Mouse (Mus musculus): ENCODE results near the gene Fosl2. TPM values are rescaled to one million over a fixed set of nuclear protein-coding genes. Genes with fewer than 3 reads are reported as not detected.

Gene Fosl2
- polyA plus RNA-seq (2012; rRNA removed) (0.60 and 0.73 TPM in 2 replicates), polyA plus RNA-seq (2014; fragmentation: Nextera tagmentation; extraction: Ambion mirVana) (0.37 and 0.44 TPM in 2 replicates)

DNA sequence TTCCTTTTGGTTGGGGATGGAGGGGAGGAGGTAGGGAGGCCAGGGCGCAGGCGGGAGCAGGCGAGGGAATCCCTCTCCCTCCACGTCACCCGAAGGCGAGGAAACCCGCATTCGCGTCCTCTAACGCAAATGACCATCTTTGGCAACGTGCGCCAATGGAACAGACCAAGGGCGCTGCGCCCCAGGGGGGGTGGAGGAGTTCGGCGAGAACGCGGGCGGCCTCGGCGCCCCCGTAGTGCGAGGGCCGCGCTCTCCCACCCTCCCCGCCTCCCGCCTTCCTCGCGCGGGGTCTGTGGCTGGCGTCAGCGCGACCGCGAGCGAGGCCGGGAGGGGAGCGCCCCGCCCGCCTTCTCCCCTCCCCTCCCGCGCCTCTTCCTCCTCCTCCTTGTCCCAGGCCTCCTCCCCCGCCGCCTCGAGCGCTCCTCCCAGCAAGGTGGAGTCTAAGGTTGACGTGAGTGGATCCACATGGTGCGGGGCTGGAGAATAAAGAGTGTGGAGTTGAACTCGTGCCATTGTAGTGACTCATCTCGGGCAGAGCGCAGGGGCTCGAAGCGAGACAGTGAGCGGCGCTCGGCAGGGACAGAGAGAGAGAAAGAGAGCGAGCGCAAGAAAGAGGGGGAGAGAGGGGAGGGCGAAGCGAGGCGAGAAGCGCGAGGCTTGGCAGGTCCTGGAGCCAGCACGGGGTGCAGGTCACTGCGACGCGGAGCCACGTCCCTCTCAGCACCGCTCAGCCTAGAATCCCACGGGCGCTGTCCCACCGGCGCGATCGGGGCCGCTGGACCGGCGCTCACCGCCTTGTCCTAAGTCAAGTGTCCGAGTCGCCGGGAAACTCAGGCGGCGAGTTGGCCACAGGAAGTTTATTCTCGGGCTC, at the start of gene Fosl2:
Gene Fosl2 (plus strand): TSS at position 466 of the 871 bp plus-strand sequence.
- ATAC-seq (ENCODE audit: insufficient read depth), result peak; percentile 76
- peak within 1 kb of the TSS; percentile 57 for H3K4me2 ChIP-seq (ENCODE audit: low read depth)

DNA sequence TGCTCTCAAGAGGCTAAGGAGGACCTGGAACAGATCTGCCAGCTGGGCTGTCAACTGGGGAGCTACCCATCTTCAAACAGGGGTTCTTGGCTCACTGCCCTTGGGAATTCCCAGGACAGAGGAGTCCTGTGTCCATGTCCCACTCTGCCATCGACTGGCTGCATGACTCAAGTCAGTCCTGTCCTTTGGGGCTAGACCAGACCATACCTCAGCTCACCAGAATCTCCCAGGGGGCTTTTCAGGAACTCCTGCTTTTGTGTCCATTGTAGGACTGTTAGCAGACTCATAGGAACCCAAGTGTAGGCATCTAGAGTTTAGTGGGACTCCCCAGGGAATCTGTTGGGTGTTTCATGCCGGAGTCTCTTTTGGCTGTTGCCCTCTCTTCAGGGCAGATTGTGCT, 49.6 kb upstream of the Fosl2 start:
- Histone ChIP-seq H3K4me3 (ENCODE audit: insufficient read depth in 1 of 2, low read depth in 2 of 2, low read length in 2 of 2) (no peak overlapping the region), H3K9ac (replicated peaks) (no peak overlapping the region), H3K27me3 (ENCODE audit: control insufficient read depth, insufficient read depth, low read length) (no peaks in the 10 kb centered on the region), H3K4me2 (ENCODE audit: low read depth) (no peak overlapping the region), H3K9me3 (ENCODE audit: control insufficient read depth, low read length) (no peaks in the 10 kb centered on the region), H3K4me1 (replicated peaks; ENCODE audit: control insufficient read depth in 2 of 2, insufficient read depth in 2 of 2, low read length in 1 of 2) (peaks cover 0 to 1% of the 10 kb centered on the region in 2 experiments; a peak in 1 of 4 replicates), H3K36me3 (replicated peaks; ENCODE audit: control insufficient read depth, insufficient read depth, low read depth) (no peaks in the 10 kb centered on the region), H3K27ac (no peak overlapping the region)
- ATAC-seq (ENCODE audit: insufficient read depth), result no peak
- no peak for DNase-seq (ENCODE audit: low read depth in 3 of 3, low spot score in 3 of 3)
- 66% methylated on average over 2 of the region's 2 CpGs for WGBS (ENCODE audit: insufficient replicate concordance)
- TF ChIP-seq CTCF (IDR thresholded peaks at IDR 0.05; ENCODE audit: low read depth), result no peak
- TF ChIP-seq EP300 (IDR thresholded peaks at IDR 0.05; ENCODE audit: low read depth), result no peak

More for the DNA sequence above, at the start of gene Fosl2:
- DNase-seq (ENCODE audit: low read depth in 3 of 3, low spot score in 3 of 3), result peak; percentile 47 to 68 (median 48)
- 0 out of 4 replicates have a peak, but pooled peaks cover 0 to 3% of the 10 kb centered on the region in 2 experiments for H3K4me1 ChIP-seq (replicated peaks; ENCODE audit: control insufficient read depth in 2 of 2, insufficient read depth in 2 of 2, low read length in 1 of 2)
- no peaks in the 10 kb centered on the region for H3K9me3 ChIP-seq (ENCODE audit: control insufficient read depth, low read length)
- H3K36me3 ChIP-seq (replicated peaks; ENCODE audit: control insufficient read depth, insufficient read depth, low read depth), result no peaks in the 10 kb centered on the region
- no peak within 1 kb of the TSS; the same call in 1 of the 2 replicates for H3K27ac ChIP-seq
- TF ChIP-seq EP300 (IDR thresholded peaks at IDR 0.05; ENCODE audit: low read depth) (no peak), CTCF (IDR thresholded peaks at IDR 0.05; ENCODE audit: low read depth) (no peak)
- H3K27me3 ChIP-seq (ENCODE audit: control insufficient read depth, insufficient read depth, low read length), result peaks cover 67% of the 10 kb centered on the region
- peak within 1 kb of the TSS; percentile 36 for H3K9ac ChIP-seq (replicated peaks)
- H3K4me3 ChIP-seq (ENCODE audit: insufficient read depth in 1 of 2, low read depth in 2 of 2, low read length in 2 of 2), result peak within 1 kb of the TSS; percentile 43 to 62
- under 1% methylated on average over 83 of the region's 85 CpGs for WGBS (ENCODE audit: insufficient replicate concordance)

DNA sequence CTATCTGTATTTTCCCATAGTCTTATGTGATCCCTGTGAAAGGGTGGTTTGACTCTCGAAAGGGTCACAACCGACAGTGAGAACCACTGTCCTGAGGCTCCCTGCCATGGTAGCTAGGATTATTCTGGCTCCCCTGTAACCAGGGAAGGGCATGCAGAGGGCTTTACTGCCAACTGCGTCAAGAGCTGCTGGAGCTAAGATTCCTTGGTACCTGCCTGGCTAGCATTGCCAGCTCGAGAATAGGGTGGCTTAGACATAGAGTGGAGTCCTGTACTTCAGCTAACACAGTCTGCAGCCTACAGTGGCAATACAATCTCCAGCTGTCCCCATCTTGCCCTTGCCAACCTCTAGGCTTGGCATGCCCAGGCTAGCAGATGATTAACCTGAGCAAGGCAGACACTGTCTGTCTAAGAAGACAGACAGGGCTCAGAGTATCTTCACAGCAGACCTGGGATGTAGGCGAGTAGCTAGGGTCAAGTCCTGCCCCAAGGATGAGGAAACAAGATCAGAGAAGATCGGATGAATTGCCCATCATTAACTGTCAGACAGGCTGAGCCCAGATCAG, 49.0 kb upstream of the Fosl2 start:
- TF ChIP-seq CTCF (IDR thresholded peaks at IDR 0.05; ENCODE audit: low read depth), result no peak
- TF ChIP-seq EP300 (IDR thresholded peaks at IDR 0.05; ENCODE audit: low read depth), result no peak
- Histone ChIP-seq H3K4me1 (replicated peaks; ENCODE audit: control insufficient read depth in 2 of 2, insufficient read depth in 2 of 2, low read length in 1 of 2) (peaks cover 0 to 1% of the 10 kb centered on the region in 2 experiments; a peak in 1 of 4 replicates), H3K36me3 (replicated peaks; ENCODE audit: control insufficient read depth, insufficient read depth, low read depth) (no peaks in the 10 kb centered on the region), H3K27ac (no peak overlapping the region), H3K4me3 (ENCODE audit: insufficient read depth in 1 of 2, low read depth in 2 of 2, low read length in 2 of 2) (no peak overlapping the region), H3K9me3 (ENCODE audit: control insufficient read depth, low read length) (no peaks in the 10 kb centered on the region), H3K4me2 (ENCODE audit: low read depth) (no peak overlapping the region), H3K27me3 (ENCODE audit: control insufficient read depth, insufficient read depth, low read length) (no peaks in the 10 kb centered on the region), H3K9ac (replicated peaks) (no peak overlapping the region)
- 59% methylated on average over 6 of the region's 6 CpGs for WGBS (ENCODE audit: insufficient replicate concordance)
- no peak for ATAC-seq (ENCODE audit: insufficient read depth)
- DNase-seq (ENCODE audit: low read depth in 3 of 3, low spot score in 3 of 3), result no peak

DNA sequence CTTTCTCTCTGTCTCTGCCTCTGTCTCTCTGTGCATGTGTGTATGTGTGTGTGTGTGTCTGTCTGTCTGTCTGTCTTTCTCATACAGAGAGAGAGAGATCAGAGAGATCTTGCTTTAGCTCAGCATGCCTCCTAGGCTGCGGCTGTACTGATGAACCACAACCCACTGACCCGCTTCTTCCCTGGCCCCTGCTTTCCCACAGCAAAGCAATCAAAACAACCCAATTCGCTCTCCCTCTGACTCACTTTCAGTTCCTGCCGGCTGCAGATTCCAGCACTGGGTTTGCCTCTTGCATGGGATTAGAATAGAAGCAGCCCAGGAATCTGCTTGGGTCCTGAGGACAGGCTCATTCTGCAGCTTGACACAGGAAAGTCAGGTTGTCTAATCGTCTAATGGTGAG, 46.1 kb upstream of the Fosl2 start:
- Histone ChIP-seq H3K27ac (no peak overlapping the region), H3K36me3 (replicated peaks; ENCODE audit: control insufficient read depth, insufficient read depth, low read depth) (no peaks in the 10 kb centered on the region), H3K27me3 (ENCODE audit: control insufficient read depth, insufficient read depth, low read length) (no peaks in the 10 kb centered on the region), H3K4me1 (replicated peaks; ENCODE audit: control insufficient read depth in 2 of 2, insufficient read depth in 2 of 2, low read length in 1 of 2) (no peaks in the 10 kb centered on the region; a peak in 1 of 4 replicates), H3K9ac (replicated peaks) (no peak overlapping the region), H3K4me3 (ENCODE audit: insufficient read depth in 1 of 2, low read depth in 2 of 2, low read length in 2 of 2) (no peak overlapping the region), H3K4me2 (ENCODE audit: low read depth) (no peak overlapping the region), H3K9me3 (ENCODE audit: control insufficient read depth, low read length) (no peaks in the 10 kb centered on the region)
- TF ChIP-seq CTCF (IDR thresholded peaks at IDR 0.05; ENCODE audit: low read depth), result no peak
- ATAC-seq (ENCODE audit: insufficient read depth), result no peak
- 30% methylated on average over 5 of the region's 5 CpGs for WGBS (ENCODE audit: insufficient replicate concordance)
- DNase-seq (ENCODE audit: low read depth in 3 of 3, low spot score in 3 of 3), result no peak

DNA sequence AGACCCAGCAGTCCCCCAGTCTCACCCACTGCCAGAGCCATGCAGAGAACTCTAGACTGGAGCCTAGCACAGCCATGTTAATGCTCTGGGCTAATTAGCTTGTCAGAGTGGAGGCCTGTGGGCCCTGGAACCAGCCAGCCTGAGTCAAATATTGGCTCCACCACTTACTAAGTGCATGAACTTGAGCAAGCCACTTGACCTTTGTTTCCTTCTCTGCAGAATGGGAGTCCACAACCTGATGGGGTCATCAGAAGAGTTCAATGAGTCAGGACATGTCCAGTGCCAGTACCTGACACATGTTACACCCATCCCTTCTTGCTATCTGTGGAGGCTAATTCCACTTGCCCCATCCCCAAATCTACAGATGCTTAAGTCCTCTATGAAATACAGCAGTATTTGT, 43.3 kb upstream of the Fosl2 start:
- no peak for TF ChIP-seq CTCF (IDR thresholded peaks at IDR 0.05; ENCODE audit: low read depth)
- no peak for TF ChIP-seq EP300 (IDR thresholded peaks at IDR 0.05; ENCODE audit: low read depth)
- no peaks in the 10 kb centered on the region for H3K36me3 ChIP-seq (replicated peaks; ENCODE audit: control insufficient read depth, insufficient read depth, low read depth)
- no peak overlapping the region for H3K9ac ChIP-seq (replicated peaks)
- DNase-seq (ENCODE audit: low read depth in 3 of 3, low spot score in 3 of 3) (no peak), ATAC-seq (ENCODE audit: insufficient read depth) (no peak)
- no peaks in the 10 kb centered on the region for H3K9me3 ChIP-seq (ENCODE audit: control insufficient read depth, low read length)
- H3K27ac ChIP-seq, result no peak overlapping the region
- H3K4me2 ChIP-seq (ENCODE audit: low read depth), result no peak overlapping the region
- no peak overlapping the region for H3K4me3 ChIP-seq (ENCODE audit: insufficient read depth in 1 of 2, low read depth in 2 of 2, low read length in 2 of 2)
- H3K27me3 ChIP-seq (ENCODE audit: control insufficient read depth, insufficient read depth, low read length), result no peaks in the 10 kb centered on the region
- no peaks in the 10 kb centered on the region; a peak in 1 of 4 replicates for H3K4me1 ChIP-seq (replicated peaks; ENCODE audit: control insufficient read depth in 2 of 2, insufficient read depth in 2 of 2, low read length in 1 of 2)
